ENCODE assay signal across 16 mouse cellular contexts in genomic region chr10:123071997-123072396, GRCm38 (mm10). TPM values are rescaled to one million over a fixed set of nuclear protein-coding genes. Genes with fewer than 3 reads are reported as not detected.
DNase-seq lines count a peak whose midpoint lies in the region; ATAC-seq and TF ChIP-seq lines count a peak whose summit lies in the region.
"Had no signal": no experiment of that assay in that cellular context is flagged by ENCODE, and none has a peak within 500 bp of the region (broad histone marks: within the 10 kb centered on the region; RNA-seq: fewer than 3 reads in every experiment).

No protein-coding gene starts in this region.

- 0 out of 2 replicates have a peak overlapping the region, but pooled peaks have one; percentile 7 for H3K9ac ChIP-seq in lung, embryonic 16.5 days (ENCODE audit: low read length)
- no peak overlapping the region for H3K9ac ChIP-seq in heart, embryonic 14.5 days (ENCODE audit: low read length)
- H3K9ac ChIP-seq: forebrain, embryonic 13.5 days; liver, embryonic 12.5 days had no signal

- WGBS in lung, embryonic 16.5 days = 67% methylated on average over 2 of the region's 2 CpGs
- WGBS in heart, embryonic 14.5 days = 29% methylated on average over 2 of the region's 2 CpGs

- no peaks in the 10 kb centered on the region for H3K27me3 ChIP-seq in lung, embryonic 16.5 days (ENCODE audit: control insufficient read depth, insufficient read depth, low read depth, low read length)
- no peaks in the 10 kb centered on the region for H3K27me3 ChIP-seq in heart, embryonic 14.5 days (ENCODE audit: control insufficient read depth, insufficient read depth, low read length)
- H3K27me3 ChIP-seq: forebrain, embryonic 13.5 days; liver, embryonic 12.5 days had no signal

- DNase-seq in gastrocnemius, adult 2 months = no peak
- no peak for DNase-seq in gastrocnemius, postnatal 25 days
- DNase-seq in lung, postnatal 25 days (ENCODE audit: low spot score) = no peak
- DNase-seq in cerebellum, adult 9-10 months = no peak
- no peak for DNase-seq in right cerebral cortex, adult 2 months (ENCODE audit: low spot score in 2 of 2)
- DNase-seq: cerebellum, postnatal 25 days; layer of hippocampus, postnatal 36 days; midbrain, embryonic 14.5 days; thymus, adult 2 months had no signal

- H3K36me3 ChIP-seq in lung, embryonic 16.5 days (ENCODE audit: control insufficient read depth, insufficient read depth, low read length) = 0 out of 2 replicates have a peak, but pooled peaks cover 3% of the 10 kb centered on the region
- peaks cover 12% of the 10 kb centered on the region for H3K36me3 ChIP-seq in heart, embryonic 14.5 days (ENCODE audit: control insufficient read depth, insufficient read depth, low read length)

- no peak overlapping the region for H3K4me2 ChIP-seq in lung, embryonic 16.5 days (ENCODE audit: low read depth, low read length)
- no peak overlapping the region for H3K4me2 ChIP-seq in heart, embryonic 14.5 days (ENCODE audit: low read length)
- H3K4me2 ChIP-seq: forebrain, embryonic 13.5 days; liver, embryonic 12.5 days had no signal

- H3K27ac ChIP-seq in gastrocnemius, adult 2 months = peak overlapping the region; percentile 67
- H3K27ac ChIP-seq in lung, embryonic 16.5 days (ENCODE audit: low read length) = no peak overlapping the region
- H3K27ac ChIP-seq in heart, embryonic 14.5 days (replicated peaks in 1 of 2; ENCODE audit: control insufficient read depth in 1 of 2, insufficient read depth in 1 of 2, low read depth in 2 of 2, low read length in 2 of 2) = peak overlapping the region; percentile 29 to 33; a peak in 3 of 4 replicates
- H3K27ac ChIP-seq: forebrain, embryonic 13.5 days; liver, embryonic 12.5 days; macrophage had no signal

- peaks cover 11% of the 10 kb centered on the region for H3K4me1 ChIP-seq in lung, embryonic 16.5 days (replicated peaks; ENCODE audit: control insufficient read depth, insufficient read depth, low read length)
- peaks cover 7 to 23% of the 10 kb centered on the region in 2 experiments for H3K4me1 ChIP-seq in heart, embryonic 14.5 days (ENCODE audit: control insufficient read depth in 2 of 2, insufficient read depth in 2 of 2, low read length in 2 of 2)

- TF ChIP-seq CTCF in gastrocnemius, adult 2 months (IDR thresholded peaks at IDR 0.05) = no peak

- peak overlapping the region; percentile 9; the same call in 1 of the 2 replicates for H3K4me3 ChIP-seq in gastrocnemius, adult 2 months
- no peak overlapping the region for H3K4me3 ChIP-seq in lung, embryonic 16.5 days (ENCODE audit: low read length)
- H3K4me3 ChIP-seq in heart, embryonic 14.5 days (ENCODE audit: control insufficient read depth in 1 of 2, insufficient read depth in 1 of 2, low read depth in 1 of 2, low read length in 2 of 2) = no peak overlapping the region
- H3K4me3 ChIP-seq: forebrain, embryonic 13.5 days; liver, embryonic 12.5 days had no signal

- H3K9me3 ChIP-seq in lung, embryonic 16.5 days (ENCODE audit: control insufficient read depth, low read length) = no peaks in the 10 kb centered on the region
- no peaks in the 10 kb centered on the region for H3K9me3 ChIP-seq in heart, embryonic 14.5 days (ENCODE audit: control insufficient read depth, low read length)
- H3K9me3 ChIP-seq: forebrain, embryonic 13.5 days had no signal

- ATAC-seq in lung, embryonic 16.5 days (ENCODE audit: low read depth) = no peak
- ATAC-seq in heart, embryonic 14.5 days (ENCODE audit: insufficient number of reproducible peaks, insufficient read depth, low FRiP score, low read depth) = no peak
- ATAC-seq in megakaryocyte progenitor cell, adult 5-6 weeks (replicated peaks; ENCODE audit: poor library complexity) = 0 out of 2 replicates have a peak, but pooled peaks have one; percentile 12
- ATAC-seq: CD4-positive, CD25-positive, alpha-beta regulatory T cell, adult 4 months; forebrain, embryonic 13.5 days; liver, embryonic 12.5 days had no signal

- intact Hi-C loops in gastrocnemius, adult 2 months (cut with DNase I) = no loop called here

RNA-seq across cellular contexts. Expression of gene Mon2, which starts 4.3 kb away (rescaled TPM):
- 10 to 100 TPM; 36.9 to 50.9 TPM for total RNA-seq in gastrocnemius, adult 2 months (2021)
- 10 to 100 TPM; 29.3 to 33.6 TPM for total RNA-seq in gastrocnemius, postnatal 25 days (2021)
- 16.2 and 19.3 TPM in 2 replicates for polyA plus RNA-seq in lung, embryonic 16.5 days (2015; fragmentation: Nextera tagmentation; extraction: Ambion mirVana)
- 31.5 and 32.3 TPM in 2 replicates for polyA plus RNA-seq in heart, embryonic 14.5 days (2014; fragmentation: Nextera tagmentation; extraction: Ambion mirVana)
- total RNA-seq in megakaryocyte progenitor cell, adult 5-6 weeks (2015) = 25.6 and 45.4 TPM in 2 replicates
- 35.9 and 48.0 TPM in 2 replicates for total RNA-seq in megakaryocyte progenitor cell, adult 5-6 weeks (2017)
